Mouse (Mus musculus): ENCODE data around the gene Scaf8.
"Not testable (repeated sequence)": the region's sequence is repeated elsewhere in the genome, so short reads cannot be mapped to it uniquely, and the experiment has no call there.

The Scaf8 gene

GRCm38 (mm10) chr17:3114720-3115379 is at the start of gene Scaf8:
Gene Scaf8 (plus strand): TSS chr17:3114972.
- DNase-seq = peak; percentile 94

- DNase-seq = no peak
Observed at GRCm38 (mm10) chr17:3075166-3075872, 39.5 kb upstream of the Scaf8 start.

- no peak for DNase-seq
Observed at GRCm38 (mm10) chr17:3075873-3076245, 38.9 kb upstream of the Scaf8 start.

DNA sequence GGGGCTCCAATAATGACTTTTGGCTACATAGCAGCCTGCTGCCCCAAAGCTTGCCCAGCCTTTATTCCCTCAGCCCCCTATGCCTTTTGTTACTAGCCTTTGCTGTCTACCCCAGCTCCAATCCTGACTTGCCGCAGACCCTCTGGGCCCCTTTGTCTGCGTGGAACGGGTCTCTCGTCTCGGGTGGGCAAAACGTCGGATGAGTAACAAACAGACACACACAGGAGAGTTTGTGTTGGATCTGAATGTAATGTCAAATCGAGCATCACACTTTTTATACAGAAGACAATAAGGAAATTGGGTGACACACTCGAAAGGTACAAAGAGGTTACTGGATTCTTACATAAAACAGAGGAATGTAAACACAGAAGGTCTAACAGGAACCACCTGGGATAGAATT is 36.8 kb upstream of the Scaf8 start:
- not testable (repeated sequence) for DNase-seq

- DNase-seq = not testable (repeated sequence)
Observed at GRCm38 (mm10) chr17:3080587-3081349, 34.0 kb upstream of the Scaf8 start.

DNA sequence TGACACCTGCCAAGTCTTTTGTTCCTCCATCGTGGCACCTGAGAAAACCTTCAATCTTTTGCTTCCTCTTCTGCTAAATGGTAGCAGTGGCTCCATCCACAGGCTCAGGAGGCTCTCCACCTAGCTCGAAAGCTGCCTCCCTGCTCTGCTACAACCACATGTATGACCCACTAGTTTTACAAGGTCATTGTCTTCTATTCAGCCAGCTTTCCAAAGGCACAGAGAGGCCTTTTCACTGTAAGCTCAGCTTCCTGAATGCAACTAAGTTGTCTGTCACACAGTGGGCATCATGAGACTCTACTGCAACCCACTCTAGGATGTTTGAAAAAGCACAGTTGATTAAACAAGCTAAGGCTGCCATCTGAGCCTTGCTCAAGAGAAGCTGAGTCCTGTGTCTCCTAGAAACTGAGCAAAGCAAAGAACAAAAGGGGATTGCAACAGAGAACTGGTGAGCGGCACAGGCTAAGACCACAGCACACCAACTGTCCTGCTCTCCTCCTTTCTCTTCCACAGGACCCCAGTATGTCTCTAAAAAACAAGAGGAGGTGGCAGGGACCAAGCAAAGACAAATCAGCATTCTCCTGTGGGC is 33.2 kb upstream of the Scaf8 start:
- peak; percentile 85 for DNase-seq

DNA sequence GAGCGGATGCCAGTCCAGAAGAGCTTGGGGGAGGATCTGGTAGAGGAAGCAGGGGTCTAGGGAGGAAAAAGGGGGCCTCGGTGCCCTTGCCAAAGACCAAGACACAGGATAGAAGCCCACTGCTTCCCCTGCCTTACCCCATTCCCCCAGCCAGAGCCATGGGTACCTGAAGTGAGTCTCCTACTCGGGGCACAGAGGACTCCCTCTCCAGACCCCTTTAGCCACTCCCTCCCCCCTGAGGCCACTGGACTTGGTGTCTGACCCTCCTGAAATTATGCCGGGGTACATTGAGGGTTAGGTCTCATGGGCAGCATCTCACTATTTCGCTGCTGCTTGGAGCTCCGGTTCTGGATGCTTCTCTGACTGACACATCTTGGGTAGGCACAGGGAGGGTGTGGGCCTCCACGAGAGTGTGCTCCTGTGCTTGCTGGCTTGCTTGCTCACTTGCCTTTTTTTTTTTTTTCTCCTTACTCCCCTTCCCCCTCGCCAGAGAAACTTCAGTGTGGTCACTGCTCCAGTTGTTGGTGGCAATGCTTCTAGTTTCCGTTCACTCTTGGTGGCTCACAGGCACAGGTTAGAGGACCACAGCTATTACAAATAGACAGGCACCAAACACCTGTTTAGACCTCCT is 32.5 kb upstream of the Scaf8 start:
- peak; percentile 57 for DNase-seq

DNA sequence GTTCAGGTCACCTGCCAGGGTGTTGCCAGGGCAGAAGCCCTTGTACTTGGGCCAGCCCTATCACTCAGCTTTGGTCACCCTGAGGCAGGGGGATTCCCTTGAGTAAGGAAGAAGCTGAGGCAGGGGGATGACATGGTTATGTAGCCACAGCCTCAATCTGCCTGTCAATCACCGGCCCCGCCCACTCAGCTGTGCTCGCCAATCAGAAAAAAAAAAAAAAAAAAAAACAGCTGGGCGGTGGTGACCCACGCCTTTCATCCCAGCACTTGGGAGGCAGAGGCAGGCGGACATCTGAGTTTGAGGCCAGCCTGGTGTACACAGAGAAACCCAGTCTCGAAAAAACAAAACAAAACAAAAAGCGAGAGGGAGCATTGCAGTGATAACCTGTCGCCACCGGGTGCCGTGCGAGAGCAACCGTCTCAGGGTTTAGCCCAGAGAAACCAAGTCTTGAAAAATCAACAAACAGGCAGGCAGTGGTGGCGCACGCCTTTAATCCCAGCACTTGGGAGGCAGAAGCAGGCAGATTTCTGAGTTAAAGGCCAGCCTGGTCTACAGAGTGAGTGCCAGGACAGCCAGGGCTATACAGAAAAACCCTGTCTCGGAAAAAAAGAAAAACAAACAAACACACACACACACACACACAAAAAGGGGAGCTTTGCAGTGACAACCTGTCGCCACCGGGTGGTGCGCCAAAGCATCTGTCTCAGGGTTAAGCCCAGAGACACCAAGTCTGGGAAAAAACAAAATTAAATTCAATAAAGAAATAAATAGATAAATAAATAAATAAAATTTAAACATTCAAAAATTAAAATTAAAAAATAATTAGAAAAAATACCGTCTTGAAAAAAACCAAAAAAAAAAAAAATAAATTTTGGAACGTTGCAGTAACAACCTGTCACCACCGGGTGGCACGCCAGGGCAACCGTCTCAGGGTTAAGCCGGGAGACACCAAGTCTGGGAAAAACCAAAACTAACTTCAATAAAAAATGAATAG is 31.7 kb upstream of the Scaf8 start:
- DNase-seq = peak; percentile 58

GRCm38 (mm10) chr17:3083886-3084550 is 30.8 kb upstream of the Scaf8 start:
- DNase-seq = peak; percentile 95

DNA sequence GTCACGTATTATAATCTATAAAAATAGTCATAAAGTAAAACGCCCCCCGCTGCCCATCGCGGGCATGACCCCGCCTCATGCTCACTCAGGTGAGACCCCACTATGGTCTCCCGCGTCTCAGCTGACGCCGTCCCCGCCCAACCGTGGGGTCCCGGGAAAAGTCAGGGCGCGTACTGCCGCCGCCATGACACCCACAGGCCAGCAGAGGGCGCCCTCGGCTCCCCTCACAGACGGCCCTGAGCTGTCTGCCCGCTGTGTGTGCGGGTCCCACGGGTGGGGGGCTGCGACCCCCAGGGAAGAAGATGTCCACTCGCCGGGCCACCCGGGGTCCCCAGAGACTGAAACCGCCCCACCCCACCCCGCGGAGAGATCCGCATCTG is 30.2 kb upstream of the Scaf8 start:
- DNase-seq = peak; percentile 77

DNA sequence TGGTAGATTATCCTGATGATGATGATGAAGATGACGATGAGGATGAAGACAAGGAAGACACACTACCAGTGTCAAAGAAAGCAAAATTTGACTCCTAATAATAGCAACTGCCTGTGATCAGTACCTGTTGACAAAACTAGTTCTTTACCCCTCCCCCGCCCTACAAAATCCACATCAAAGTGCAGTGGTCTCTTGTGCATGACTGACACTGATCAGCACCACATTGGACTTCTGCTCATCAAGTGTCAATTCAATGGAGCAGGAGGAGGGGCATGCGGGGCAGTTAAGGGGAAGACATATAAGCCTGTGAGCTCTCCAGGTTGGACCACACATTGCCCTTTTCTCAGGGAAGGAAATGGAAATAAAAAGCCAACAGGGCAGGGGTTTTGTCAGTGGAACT is 29.6 kb upstream of the Scaf8 start:
- DNase-seq = no peak

DNA sequence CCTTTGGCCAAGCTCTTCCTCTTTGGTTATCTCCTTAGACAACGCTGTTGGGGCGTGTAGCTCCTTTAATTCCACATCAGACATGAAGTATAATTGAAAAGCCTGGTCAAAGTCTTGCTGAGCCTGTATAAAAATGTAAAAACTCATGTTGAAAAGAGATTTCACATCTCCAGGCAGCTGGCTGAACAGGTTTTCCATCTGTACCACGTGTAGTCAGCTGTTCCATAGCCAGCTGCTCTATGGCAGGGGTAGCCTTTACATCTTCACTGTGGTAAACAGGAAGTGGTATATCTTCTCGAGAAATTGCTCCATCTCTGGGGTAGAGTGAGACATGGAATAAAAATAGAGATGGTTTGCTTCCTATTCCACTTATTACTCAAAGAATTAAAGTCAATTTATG is 22.1 kb upstream of the Scaf8 start:
- no peak for DNase-seq

DNA sequence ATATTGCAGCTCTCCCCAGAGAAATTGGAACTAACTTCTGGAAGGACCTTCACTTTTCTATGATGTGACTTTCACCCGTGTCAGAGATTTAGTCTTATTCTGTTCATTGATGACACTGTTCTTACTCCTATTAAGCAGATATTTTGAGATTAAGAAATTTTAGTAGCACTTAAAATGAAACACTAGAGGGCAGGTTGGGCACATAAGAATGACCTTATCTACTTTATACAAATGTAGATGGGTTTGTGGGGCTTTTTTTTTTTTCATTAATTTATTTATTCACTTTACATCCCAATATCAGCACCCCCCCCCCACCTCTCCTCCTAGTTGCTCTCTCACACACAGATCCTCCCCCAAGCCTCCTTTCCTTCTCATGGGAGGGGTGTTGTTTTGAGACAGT is 15.5 kb upstream of the Scaf8 start:
- not testable (repeated sequence) for DNase-seq

GRCm38 (mm10) chr17:3102336-3103165 is 12.2 kb upstream of the Scaf8 start:
- peak; percentile 47 for DNase-seq

- no peak for DNase-seq
Observed at GRCm38 (mm10) chr17:3104154-3104931, 10.4 kb upstream of the Scaf8 start.

GRCm38 (mm10) chr17:3105022-3105421 is 9.8 kb upstream of the Scaf8 start:
- DNase-seq = no peak

- DNase-seq = no peak
Observed at GRCm38 (mm10) chr17:3113737-3114357, 925 bp upstream of the Scaf8 start.

DNA sequence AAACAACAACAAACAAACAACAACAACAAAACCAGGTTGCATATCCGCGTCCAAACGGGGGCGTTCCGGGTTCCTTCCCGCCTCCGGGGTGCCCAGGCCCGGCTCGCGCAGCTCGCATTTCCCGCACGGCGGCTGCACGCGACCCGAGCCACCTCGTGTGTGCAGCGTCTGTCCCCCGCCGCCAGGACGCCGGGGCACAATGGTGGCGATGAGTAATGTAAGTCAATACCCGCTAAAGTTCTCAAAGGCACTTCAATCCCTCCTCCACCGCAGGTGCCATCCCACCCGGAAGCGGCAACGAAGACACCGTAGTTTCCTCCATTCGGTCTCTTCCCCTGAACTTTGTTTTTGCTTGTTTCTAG is 433 bp upstream of the Scaf8 start:
- no peak for DNase-seq

- DNase-seq = peak; percentile 51
Observed at GRCm38 (mm10) chr17:3115380-3115974, 705 bp downstream of the Scaf8 start.

Data from right cerebral cortex, adult 18-20 months (tissue).